Mouse (Mus musculus): ENCODE measurements at regions not wholly inside any gene's neighbourhood (a gene's known extent, or its start where the extent isn't known, plus 50 kb on each side); places are given as distances from the start of the nearest gene placed in this dataset.

DNA sequence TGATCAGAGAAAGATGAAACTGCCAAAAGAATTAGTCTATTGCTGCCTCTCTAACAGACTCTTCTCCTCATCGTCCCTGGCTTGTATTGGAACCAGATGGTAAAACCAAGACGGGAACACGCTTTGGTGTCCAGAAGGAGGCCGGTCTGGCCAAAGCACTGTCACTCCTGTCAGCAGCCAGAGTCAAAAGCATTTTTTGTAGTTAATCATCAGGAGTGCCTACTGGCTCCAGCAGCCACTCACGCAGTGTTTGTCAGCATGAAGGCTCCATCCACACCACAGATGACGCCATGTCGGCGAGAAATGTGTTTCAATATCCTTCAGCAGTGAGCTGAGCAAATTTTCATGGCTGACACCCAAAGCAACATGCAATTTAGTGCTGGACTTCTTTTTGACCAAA, 162.1 kb upstream of the G2e3 start:
- ATAC-seq (ENCODE audit: low FRiP score) (no peak), DNase-seq (ENCODE audit: low spot score) (peak; percentile 61)
- no peak overlapping the region for H3K27ac ChIP-seq (ENCODE audit: low read depth, low read length)
- H3K4me2 ChIP-seq (ENCODE audit: low read depth, low read length, poor library complexity, severe bottlenecking), result no peak overlapping the region
- H3K4me1 ChIP-seq (ENCODE audit: insufficient read depth, low read length), result no peaks in the 10 kb centered on the region
- WGBS, result 86% methylated on average over 8 of the region's 8 CpGs
- no peaks in the 10 kb centered on the region for H3K27me3 ChIP-seq (ENCODE audit: insufficient read depth, low read length)
- no peak for TF ChIP-seq CTCF (IDR thresholded peaks at IDR 0.05)
- no peak overlapping the region for H3K9ac ChIP-seq (replicated peaks; ENCODE audit: low read length, poor library complexity, severe bottlenecking)
- H3K36me3 ChIP-seq (ENCODE audit: insufficient read depth, low read length), result no peaks in the 10 kb centered on the region
- H3K9me3 ChIP-seq (ENCODE audit: low read length), result no peaks in the 10 kb centered on the region
- no peak overlapping the region for H3K4me3 ChIP-seq (ENCODE audit: low read depth, low read length)

GRCm38 (mm10) chr12:51174906-51175756, 172.7 kb upstream of the G2e3 start:
- DNase-seq (ENCODE audit: low spot score) (peak; percentile 54), ATAC-seq (ENCODE audit: low FRiP score) (no peak)
- Histone ChIP-seq H3K36me3 (ENCODE audit: insufficient read depth, low read length) (no peaks in the 10 kb centered on the region), H3K27ac (ENCODE audit: low read depth, low read length) (no peak overlapping the region), H3K9me3 (ENCODE audit: low read length) (no peaks in the 10 kb centered on the region), H3K4me2 (ENCODE audit: low read depth, low read length, poor library complexity, severe bottlenecking) (0 out of 2 replicates have a peak overlapping the region, but pooled peaks have one; percentile 7), H3K4me3 (ENCODE audit: low read depth, low read length) (no peak overlapping the region), H3K4me1 (ENCODE audit: insufficient read depth, low read length) (no peaks in the 10 kb centered on the region), H3K27me3 (ENCODE audit: insufficient read depth, low read length) (no peaks in the 10 kb centered on the region), H3K9ac (replicated peaks; ENCODE audit: low read length, poor library complexity, severe bottlenecking) (no peak overlapping the region)
- no peak for TF ChIP-seq CTCF (IDR thresholded peaks at IDR 0.05)
- 26% methylated on average over 16 of the region's 16 CpGs for WGBS

- Histone ChIP-seq H3K36me3 (ENCODE audit: insufficient read depth, low read length) (no peaks in the 10 kb centered on the region), H3K9me3 (ENCODE audit: low read length) (no peaks in the 10 kb centered on the region), H3K27me3 (ENCODE audit: insufficient read depth, low read length) (no peaks in the 10 kb centered on the region), H3K27ac (ENCODE audit: low read depth, low read length) (no peak overlapping the region), H3K4me3 (ENCODE audit: low read depth, low read length) (no peak overlapping the region), H3K4me1 (ENCODE audit: insufficient read depth, low read length) (no peaks in the 10 kb centered on the region), H3K4me2 (ENCODE audit: low read depth, low read length, poor library complexity, severe bottlenecking) (no peak overlapping the region), H3K9ac (replicated peaks; ENCODE audit: low read length, poor library complexity, severe bottlenecking) (no peak overlapping the region)
- ATAC-seq (ENCODE audit: low FRiP score), result no peak
- peak; percentile 20 for DNase-seq (ENCODE audit: low spot score)
- 90% methylated on average over 7 of the region's 7 CpGs for WGBS
- TF ChIP-seq CTCF (IDR thresholded peaks at IDR 0.05), result no peak
Observed at GRCm38 (mm10) chr12:51165186-51165585, 182.7 kb upstream of the G2e3 start.

- Histone ChIP-seq H3K27me3 (ENCODE audit: insufficient read depth, low read length) (no peaks in the 10 kb centered on the region), H3K9ac (replicated peaks; ENCODE audit: low read length, poor library complexity, severe bottlenecking) (no peak overlapping the region), H3K4me3 (ENCODE audit: low read depth, low read length) (no peak overlapping the region), H3K27ac (ENCODE audit: low read depth, low read length) (no peak overlapping the region), H3K4me2 (ENCODE audit: low read depth, low read length, poor library complexity, severe bottlenecking) (no peak overlapping the region), H3K36me3 (ENCODE audit: insufficient read depth, low read length) (no peaks in the 10 kb centered on the region), H3K9me3 (ENCODE audit: low read length) (no peaks in the 10 kb centered on the region), H3K4me1 (ENCODE audit: insufficient read depth, low read length) (no peaks in the 10 kb centered on the region)
- ATAC-seq (ENCODE audit: low FRiP score), result no peak
- no peak for DNase-seq (ENCODE audit: low spot score)
- TF ChIP-seq CTCF (IDR thresholded peaks at IDR 0.05), result no peak
- WGBS, result 96% methylated on average over 1 of the region's 1 CpGs
Observed at GRCm38 (mm10) chr12:51160995-51161394, 186.9 kb upstream of the G2e3 start.

GRCm38 (mm10) chr12:51160122-51160521, 187.7 kb upstream of the G2e3 start:
- DNase-seq (ENCODE audit: low spot score) (no peak), ATAC-seq (ENCODE audit: low FRiP score) (peak; percentile 27; the same call in 1 of the 2 replicates)
- H3K9me3 ChIP-seq (ENCODE audit: low read length), result no peaks in the 10 kb centered on the region
- no peaks in the 10 kb centered on the region for H3K4me1 ChIP-seq (ENCODE audit: insufficient read depth, low read length)
- no peaks in the 10 kb centered on the region for H3K27me3 ChIP-seq (ENCODE audit: insufficient read depth, low read length)
- no peak for TF ChIP-seq CTCF (IDR thresholded peaks at IDR 0.05)
- no peak overlapping the region for H3K4me2 ChIP-seq (ENCODE audit: low read depth, low read length, poor library complexity, severe bottlenecking)
- H3K36me3 ChIP-seq (ENCODE audit: insufficient read depth, low read length), result no peaks in the 10 kb centered on the region
- no peak overlapping the region for H3K9ac ChIP-seq (replicated peaks; ENCODE audit: low read length, poor library complexity, severe bottlenecking)
- WGBS, result 35% methylated on average over 1 of the region's 1 CpGs
- H3K4me3 ChIP-seq (ENCODE audit: low read depth, low read length), result no peak overlapping the region
- no peak overlapping the region for H3K27ac ChIP-seq (ENCODE audit: low read depth, low read length)

DNA sequence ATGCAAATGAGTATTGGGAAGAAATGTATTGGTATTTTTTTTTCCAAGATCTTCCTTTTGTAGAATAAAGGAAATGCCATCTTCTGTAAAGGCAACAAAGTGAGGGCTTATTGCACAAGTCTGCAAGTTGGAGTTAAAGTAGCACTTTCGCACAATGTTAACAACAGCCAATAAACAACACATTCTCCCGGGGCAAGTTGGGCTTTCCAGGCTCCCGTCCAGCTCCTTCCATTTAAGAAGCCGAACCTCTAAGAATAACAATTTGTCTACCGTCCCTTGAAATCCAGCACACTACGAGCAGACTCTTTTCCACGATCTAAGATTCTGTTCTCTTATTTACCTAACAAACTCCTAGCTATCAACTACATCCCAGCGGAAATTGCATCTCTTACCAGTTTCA, 199.9 kb upstream of the G2e3 start:
- 87% methylated on average over 8 of the region's 8 CpGs for WGBS
- Histone ChIP-seq H3K4me1 (ENCODE audit: insufficient read depth, low read length) (no peaks in the 10 kb centered on the region), H3K27me3 (ENCODE audit: insufficient read depth, low read length) (no peaks in the 10 kb centered on the region), H3K9ac (replicated peaks; ENCODE audit: low read length, poor library complexity, severe bottlenecking) (no peak overlapping the region), H3K4me3 (ENCODE audit: low read depth, low read length) (no peak overlapping the region), H3K36me3 (ENCODE audit: insufficient read depth, low read length) (no peaks in the 10 kb centered on the region), H3K4me2 (ENCODE audit: low read depth, low read length, poor library complexity, severe bottlenecking) (no peak overlapping the region), H3K9me3 (ENCODE audit: low read length) (no peaks in the 10 kb centered on the region), H3K27ac (ENCODE audit: low read depth, low read length) (no peak overlapping the region)
- no peak for TF ChIP-seq CTCF (IDR thresholded peaks at IDR 0.05)
- ATAC-seq (ENCODE audit: low FRiP score), result no peak
- DNase-seq (ENCODE audit: low spot score), result no peak

Measured in midbrain, postnatal 0 days (tissue).